Mouse (Mus musculus) neural tube, embryonic 13.5 days (tissue): ENCODE results near the gene Clic4. TPM values are rescaled to one million over a fixed set of nuclear protein-coding genes. Genes with fewer than 3 reads are reported as not detected.

Source experiments
- ATAC-seq: fragments of 200-750 bp; cut with Nextera tagmentation; 2 replicates; pipeline ENCODE4 v1.8.0; 2017; ENCODE audit warnings: low read depth, mild to moderate bottlenecking, moderate TSS enrichment, moderate library complexity
- H3K27ac ChIP-seq: fragments of 300-500 bp; sonication (generic); replicated peaks from 2 replicates; pipeline ENCODE4 v1.5.1; 2015; ENCODE audit warnings: moderate library complexity, mild to moderate bottlenecking, inconsistent platforms
- H3K27me3 ChIP-seq: fragments of 300-500 bp; sonication (generic); 2 replicates; pipeline ENCODE4 v1.6.1; 2015; ENCODE audit warnings: mild to moderate bottlenecking, inconsistent platforms
- H3K36me3 ChIP-seq: fragments of 300-500 bp; sonication (generic); 2 replicates; pipeline ENCODE4 v1.6.1; 2015; ENCODE audit warnings: mild to moderate bottlenecking, inconsistent platforms
- H3K4me1 ChIP-seq: fragments of 300-500 bp; sonication (generic); replicated peaks from 2 replicates; pipeline ENCODE4 v1.6.1; 2015; ENCODE audit warnings: inconsistent platforms
- H3K4me2 ChIP-seq: fragments of 300-500 bp; sonication (generic); 2 replicates; pipeline ENCODE4 v1.6.1; 2015; ENCODE audit warnings: inconsistent platforms, mild to moderate bottlenecking, moderate library complexity
- H3K4me3 ChIP-seq: fragments of 300-500 bp; sonication (generic); 2 replicates; pipeline ENCODE4 v1.5.1; 2015; ENCODE audit warnings: mild to moderate bottlenecking, inconsistent platforms
- H3K9ac ChIP-seq: fragments of 300-500 bp; sonication (generic); 2 replicates; pipeline ENCODE4 v1.6.1; 2015; ENCODE audit warnings: moderate library complexity, mild to moderate bottlenecking, inconsistent platforms
- H3K9me3 ChIP-seq: fragments of 300-500 bp; sonication (generic); 2 replicates; pipeline ENCODE4 v1.6.1; 2016; ENCODE audit warnings: inconsistent platforms
- WGBS: fragments of 180-500 bp; shearing (Covaris S2); methylation state at CpG from one replicate; pipeline ENCODE4 v1.1.7; 2015; 5-methylcytosine and 5-hydroxymethylcytosine counted together
- polyA plus RNA-seq: library from polyadenylated mRNA; unstranded; fragments of >200 nt; fragmentation: Nextera tagmentation; extraction: Ambion mirVana; gene quantifications from 2 replicates; pipeline ENCODE4 v1.2.1, GENCODE M21; 2015

Gene Clic4
- polyA plus RNA-seq, 1 experiment from 2014 or later = 76.3 TPM

- peaks cover 8% of the 10 kb centered on the region for H3K4me1 ChIP-seq
- H3K9ac ChIP-seq = no peak overlapping the region
- no peak for ATAC-seq
- H3K27ac ChIP-seq = no peak overlapping the region
- H3K27me3 ChIP-seq = no peaks in the 10 kb centered on the region
- 90% methylated on average over 12 of the region's 12 CpGs for WGBS
- H3K9me3 ChIP-seq = no peaks in the 10 kb centered on the region
- H3K36me3 ChIP-seq = peaks cover 24% of the 10 kb centered on the region
- no peak overlapping the region for H3K4me3 ChIP-seq
- no peak overlapping the region for H3K4me2 ChIP-seq
Observed at GRCm38 (mm10) chr4:135226008-135226667, 46.5 kb downstream of the Clic4 start.

DNA sequence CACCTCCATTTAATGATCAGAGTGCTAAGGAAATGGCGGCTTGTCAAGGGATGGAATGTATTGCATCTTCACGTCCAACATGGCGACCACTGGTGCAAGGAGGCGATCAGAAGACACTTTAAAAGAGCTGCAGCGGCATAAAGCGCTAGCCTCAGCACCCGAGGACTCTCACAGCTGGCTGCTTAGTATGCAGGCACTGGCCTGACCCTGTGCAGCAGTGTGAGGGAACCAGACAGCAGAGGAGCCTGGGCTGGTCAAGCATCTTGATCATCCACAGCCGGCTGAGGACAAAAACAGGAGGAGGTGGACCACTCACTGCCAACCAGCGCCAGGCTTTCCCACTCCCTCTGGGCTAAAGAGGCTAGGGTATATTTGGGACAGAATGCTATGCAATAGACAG lies 48.8 kb downstream of the Clic4 start:
- H3K36me3 ChIP-seq = peaks cover 27% of the 10 kb centered on the region
- no peak for ATAC-seq
- H3K4me1 ChIP-seq = no peaks in the 10 kb centered on the region
- H3K4me3 ChIP-seq = no peak overlapping the region
- H3K27ac ChIP-seq = no peak overlapping the region
- no peaks in the 10 kb centered on the region for H3K9me3 ChIP-seq
- H3K9ac ChIP-seq = no peak overlapping the region
- no peak overlapping the region for H3K4me2 ChIP-seq
- no peaks in the 10 kb centered on the region for H3K27me3 ChIP-seq
- WGBS = 85% methylated on average over 9 of the region's 9 CpGs

- Histone ChIP-seq H3K9me3 (no peaks in the 10 kb centered on the region), H3K27ac (no peak overlapping the region), H3K4me3 (no peak overlapping the region), H3K4me2 (no peak overlapping the region), H3K4me1 (no peaks in the 10 kb centered on the region), H3K9ac (no peak overlapping the region), H3K27me3 (no peaks in the 10 kb centered on the region), H3K36me3 (peaks cover 45% of the 10 kb centered on the region)
- ATAC-seq = no peak
- WGBS = 78% methylated on average over 12 of the region's 12 CpGs
Observed at GRCm38 (mm10) chr4:135221632-135222407, 50.8 kb downstream of the Clic4 start.

- Histone ChIP-seq H3K27ac (no peak overlapping the region), H3K9ac (no peak overlapping the region), H3K9me3 (no peaks in the 10 kb centered on the region), H3K36me3 (peaks cover 52% of the 10 kb centered on the region), H3K4me3 (no peak overlapping the region), H3K27me3 (no peaks in the 10 kb centered on the region), H3K4me1 (no peaks in the 10 kb centered on the region), H3K4me2 (no peak overlapping the region)
- WGBS = 90% methylated on average over 3 of the region's 3 CpGs
- no peak for ATAC-seq
Observed at GRCm38 (mm10) chr4:135220641-135221040, 52.0 kb downstream of the Clic4 start.

- ATAC-seq = no peak
- Histone ChIP-seq H3K4me1 (no peaks in the 10 kb centered on the region), H3K27me3 (no peaks in the 10 kb centered on the region), H3K9ac (no peak overlapping the region), H3K4me3 (no peak overlapping the region), H3K9me3 (no peaks in the 10 kb centered on the region), H3K36me3 (peaks cover 60% of the 10 kb centered on the region), H3K4me2 (no peak overlapping the region), H3K27ac (no peak overlapping the region)
- WGBS = 56% methylated on average over 4 of the region's 4 CpGs
Observed at GRCm38 (mm10) chr4:135219652-135220051, 53.0 kb downstream of the Clic4 start.

GRCm38 (mm10) chr4:135209846-135210245 lies 62.8 kb downstream of the Clic4 start:
- peaks cover 24% of the 10 kb centered on the region for H3K27me3 ChIP-seq
- no peak overlapping the region for H3K4me2 ChIP-seq
- H3K4me1 ChIP-seq = peaks cover 6% of the 10 kb centered on the region
- peaks cover 25% of the 10 kb centered on the region for H3K36me3 ChIP-seq
- H3K9ac ChIP-seq = no peak overlapping the region
- WGBS = 77% methylated on average over 2 of the region's 2 CpGs
- H3K9me3 ChIP-seq = no peaks in the 10 kb centered on the region; the same call in 1 of the 2 replicates
- H3K27ac ChIP-seq = no peak overlapping the region
- ATAC-seq = no peak
- no peak overlapping the region for H3K4me3 ChIP-seq

DNA sequence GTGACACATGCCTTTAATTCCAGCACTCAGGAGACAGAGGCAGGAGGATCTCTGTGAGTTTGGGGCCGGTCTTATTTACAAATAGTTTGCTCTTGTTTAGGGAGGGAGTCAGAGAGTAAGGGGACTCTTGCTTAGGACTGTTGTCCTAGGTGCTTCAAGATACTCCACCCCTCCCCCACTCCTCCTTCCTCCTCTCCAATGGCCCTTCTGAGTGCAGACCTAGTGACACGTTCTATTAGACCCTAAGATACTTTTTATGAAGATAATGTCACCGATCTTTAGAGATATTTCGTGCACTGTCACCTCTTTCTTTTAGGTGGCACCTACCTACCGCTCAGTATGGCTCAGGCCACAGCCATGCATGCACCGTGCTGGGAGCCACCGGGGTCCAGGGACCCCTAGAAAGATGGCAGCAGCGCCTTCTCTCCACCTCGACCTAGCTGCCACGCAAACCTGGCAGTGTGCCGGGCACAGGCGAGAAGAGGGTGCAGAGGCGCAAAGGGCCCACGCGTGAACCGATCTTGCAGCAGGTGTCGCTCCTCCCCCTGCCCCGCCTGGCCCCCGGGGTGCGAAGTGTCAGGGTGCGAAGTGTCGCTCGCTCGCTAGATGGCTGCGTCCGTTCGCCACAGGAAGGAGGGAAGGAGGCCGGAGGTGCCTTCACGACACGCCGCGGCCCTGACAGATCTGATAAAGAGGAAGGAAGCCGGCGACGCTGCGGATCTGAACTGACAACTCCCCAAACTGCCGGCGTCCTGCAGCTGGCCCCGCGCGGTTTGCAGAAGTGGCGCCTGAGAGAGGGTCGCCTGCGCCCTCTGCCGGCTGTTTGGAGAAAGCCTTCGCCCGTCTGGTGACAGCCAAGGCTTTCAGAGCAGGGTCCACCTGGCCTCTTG lies 66.7 kb downstream of the Clic4 start:
- H3K4me3 ChIP-seq = peak overlapping the region; percentile 39
- peaks cover 43% of the 10 kb centered on the region for H3K27me3 ChIP-seq
- H3K9me3 ChIP-seq = no peaks in the 10 kb centered on the region; the same call in 1 of the 2 replicates
- peak; percentile 74 for ATAC-seq
- peak overlapping the region; percentile 60 for H3K9ac ChIP-seq
- H3K27ac ChIP-seq = no peak overlapping the region
- H3K36me3 ChIP-seq = 0 out of 2 replicates have a peak, but pooled peaks cover 7% of the 10 kb centered on the region
- H3K4me2 ChIP-seq = peak overlapping the region; percentile 73
- 2% methylated on average over 47 of the region's 47 CpGs for WGBS
- peaks cover 23% of the 10 kb centered on the region for H3K4me1 ChIP-seq

DNA sequence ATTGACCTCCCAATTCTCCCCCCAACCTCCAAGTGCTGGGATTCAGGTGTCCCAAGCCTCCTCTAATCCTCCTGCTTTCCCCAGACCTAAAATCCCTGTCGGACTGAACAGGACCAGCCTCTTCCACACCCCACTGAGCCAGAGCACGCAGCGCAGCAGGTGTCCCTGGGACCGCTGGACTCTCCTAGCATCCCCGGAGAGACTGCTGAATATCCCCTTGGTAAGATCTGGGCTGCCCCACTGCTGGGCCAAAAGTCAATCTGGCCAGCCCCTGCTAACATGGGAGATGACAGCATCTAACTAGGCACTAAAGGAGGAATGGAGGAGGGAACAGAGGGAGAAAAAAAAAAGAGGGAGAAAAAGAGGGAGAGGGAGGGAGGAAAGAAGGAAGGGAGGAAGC lies 67.4 kb downstream of the Clic4 start:
- H3K27ac ChIP-seq = no peak overlapping the region
- peaks cover 43% of the 10 kb centered on the region for H3K27me3 ChIP-seq
- 10% methylated on average over 5 of the region's 5 CpGs for WGBS
- H3K9ac ChIP-seq = no peak overlapping the region
- no peak overlapping the region for H3K4me2 ChIP-seq
- no peaks in the 10 kb centered on the region for H3K9me3 ChIP-seq
- H3K36me3 ChIP-seq = 0 out of 2 replicates have a peak, but pooled peaks cover under 1% of the 10 kb centered on the region
- ATAC-seq = no peak
- no peak overlapping the region for H3K4me3 ChIP-seq
- H3K4me1 ChIP-seq = peaks cover 23% of the 10 kb centered on the region

DNA sequence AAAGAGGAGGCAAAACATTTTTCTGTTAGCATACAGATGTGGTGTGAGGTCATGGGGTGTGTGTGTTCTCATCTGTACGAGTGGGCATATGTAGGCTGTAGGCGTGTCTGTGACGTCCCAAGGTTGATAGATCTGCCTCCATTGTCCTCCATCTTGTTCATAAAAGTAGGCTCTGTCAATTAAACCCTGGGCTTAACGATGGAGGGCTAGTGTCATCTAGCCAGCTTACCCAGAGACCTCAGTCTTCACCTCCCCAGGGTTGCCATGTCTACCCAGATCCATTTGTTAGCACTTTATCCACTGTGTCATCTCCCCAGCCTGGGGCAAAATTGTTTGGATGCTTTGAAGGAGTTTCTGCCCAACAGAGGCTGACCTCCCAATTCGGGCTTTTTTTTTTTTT lies 67.9 kb downstream of the Clic4 start:
- Histone ChIP-seq H3K27ac (no peak overlapping the region), H3K4me1 (peaks cover 23% of the 10 kb centered on the region), H3K27me3 (peaks cover 43% of the 10 kb centered on the region), H3K36me3 (no peaks in the 10 kb centered on the region), H3K9ac (no peak overlapping the region), H3K9me3 (no peaks in the 10 kb centered on the region), H3K4me2 (no peak overlapping the region), H3K4me3 (no peak overlapping the region)
- no peak for ATAC-seq
- WGBS = 54% methylated on average over 5 of the region's 5 CpGs

DNA sequence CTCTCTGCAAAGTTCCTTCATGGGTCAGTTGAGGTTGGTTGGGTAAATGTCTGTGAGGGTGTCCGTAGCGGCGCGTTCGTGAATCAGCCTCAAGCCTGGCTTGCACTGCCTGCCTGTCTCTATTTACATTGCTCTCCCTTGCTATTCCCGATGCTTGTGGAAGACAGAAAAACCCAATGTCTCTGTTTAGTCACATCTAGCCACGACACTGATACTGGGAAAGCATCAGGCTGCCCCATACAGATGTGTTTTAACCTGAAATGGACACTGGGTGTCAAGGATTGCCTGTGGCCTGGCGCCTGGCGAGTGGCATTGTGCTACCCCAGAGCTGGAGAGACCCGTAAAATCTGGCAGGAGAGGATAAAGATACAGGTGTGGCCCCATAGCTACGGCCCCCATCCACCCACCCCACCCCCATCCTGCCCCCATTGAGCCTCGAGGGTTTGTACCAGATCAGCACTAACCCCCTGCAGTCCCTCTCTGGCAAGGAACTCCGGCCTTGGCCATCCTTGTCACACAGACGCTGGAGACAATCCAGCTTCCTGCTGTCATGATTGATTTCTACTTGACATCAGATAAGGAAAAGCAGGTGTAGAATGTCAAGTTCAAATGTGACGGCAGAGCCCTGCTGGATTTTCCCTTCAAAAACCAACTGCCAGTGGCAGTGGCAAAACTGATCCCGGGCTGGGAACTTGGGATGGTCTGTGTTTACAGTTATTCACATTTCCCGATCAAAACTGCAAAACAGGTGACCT lies 68.6 kb downstream of the Clic4 start:
- H3K27me3 ChIP-seq = peaks cover 43% of the 10 kb centered on the region
- no peak overlapping the region for H3K27ac ChIP-seq
- peak overlapping the region; percentile 48 for H3K4me2 ChIP-seq
- WGBS = 17% methylated on average over 17 of the region's 17 CpGs
- no peaks in the 10 kb centered on the region for H3K9me3 ChIP-seq
- ATAC-seq = no peak
- H3K9ac ChIP-seq = 0 out of 2 replicates have a peak overlapping the region, but pooled peaks have one; percentile 12
- peak overlapping the region; percentile 17; the same call in 1 of the 2 replicates for H3K4me3 ChIP-seq
- no peaks in the 10 kb centered on the region for H3K36me3 ChIP-seq
- H3K4me1 ChIP-seq = peaks cover 23% of the 10 kb centered on the region

GRCm38 (mm10) chr4:135203279-135203678 lies 69.3 kb downstream of the Clic4 start:
- no peak for ATAC-seq
- 0 out of 2 replicates have a peak overlapping the region, but pooled peaks have one; percentile 12 for H3K9ac ChIP-seq
- no peaks in the 10 kb centered on the region for H3K36me3 ChIP-seq
- 10% methylated on average over 14 of the region's 14 CpGs for WGBS
- peak overlapping the region; percentile 48 for H3K4me2 ChIP-seq
- no peaks in the 10 kb centered on the region for H3K9me3 ChIP-seq
- peak overlapping the region; percentile 17 for H3K4me3 ChIP-seq
- H3K4me1 ChIP-seq = peaks cover 23% of the 10 kb centered on the region
- H3K27ac ChIP-seq = no peak overlapping the region
- peaks cover 43% of the 10 kb centered on the region for H3K27me3 ChIP-seq
